Mouse (Mus musculus): ENCODE data around the gene Rbm34.

Rbm34 gene

DNA sequence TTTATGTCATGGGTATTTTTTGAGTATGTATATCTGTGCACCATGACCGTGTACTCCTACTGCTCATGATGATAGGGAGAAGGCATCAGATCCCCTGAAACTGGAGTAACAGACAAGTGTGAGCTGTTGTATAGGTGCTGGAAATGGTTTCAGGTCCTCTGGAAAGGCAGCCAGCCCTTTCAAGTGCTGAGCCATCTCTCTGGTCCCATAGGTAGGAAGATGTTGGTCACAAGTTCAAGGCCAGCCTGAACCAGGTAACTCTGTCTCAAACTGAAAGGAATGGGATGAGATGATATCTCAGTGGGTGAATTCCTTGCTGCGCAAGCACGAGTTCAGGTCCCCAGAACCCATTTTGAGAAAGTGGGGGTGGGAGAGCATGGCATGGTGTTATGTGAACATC is 49.4 kb downstream of the Rbm34 start:
- intact Hi-C loops (cut with DNase I), result loop anchor here (2.0 to 5.0 kb wide), 3 partner anchors 339 to 439 kb away; no protein-coding TSS in a partner anchor

DNA sequence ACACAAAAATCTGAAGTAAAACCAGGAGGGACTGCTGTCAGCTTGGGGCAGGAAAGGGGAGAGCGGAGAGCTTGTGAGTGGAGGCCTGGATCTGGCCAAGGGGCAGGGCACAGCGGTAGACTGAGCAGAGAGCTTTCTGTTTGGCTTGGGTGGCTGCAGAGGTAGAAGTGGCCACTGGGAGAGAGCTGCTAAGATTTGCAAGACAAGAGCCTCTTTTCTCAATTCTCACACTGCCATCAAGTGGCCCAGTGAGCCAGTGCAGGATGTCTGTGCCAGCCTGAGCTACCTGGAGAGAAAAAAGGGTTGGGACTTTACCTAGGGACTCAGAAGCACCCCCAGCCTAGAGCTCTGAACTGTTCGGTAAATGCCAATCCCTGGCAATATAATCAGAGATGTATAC is 50.0 kb downstream of the Rbm34 start:
- intact Hi-C loops (cut with DNase I), result loop anchor here (2.0 to 5.0 kb wide), 3 partner anchors 339 to 439 kb away; no protein-coding TSS in a partner anchor

DNA sequence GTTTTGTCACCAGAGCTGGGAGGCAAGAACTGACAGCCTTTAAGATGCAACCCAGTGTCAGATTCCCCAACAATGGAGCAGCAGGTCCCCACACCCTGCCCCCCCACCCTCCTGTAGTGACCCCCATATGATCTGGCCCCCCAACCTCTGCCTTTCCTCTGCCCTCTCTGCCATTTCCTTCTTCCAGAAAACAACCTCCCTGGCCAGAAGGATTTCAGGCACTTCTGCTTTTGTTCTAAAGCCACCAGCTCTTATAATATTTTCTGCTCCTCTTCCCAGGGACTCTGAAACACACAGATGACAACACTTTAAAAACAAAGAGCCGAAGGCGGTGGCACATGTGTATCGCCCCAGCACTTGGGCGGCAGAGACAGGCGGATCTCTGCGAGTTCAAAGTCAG is 50.5 kb downstream of the Rbm34 start:
- intact Hi-C loops (cut with DNase I), result loop anchor here (2.0 to 5.0 kb wide), 3 partner anchors 338 to 438 kb away; no protein-coding TSS in a partner anchor

DNA sequence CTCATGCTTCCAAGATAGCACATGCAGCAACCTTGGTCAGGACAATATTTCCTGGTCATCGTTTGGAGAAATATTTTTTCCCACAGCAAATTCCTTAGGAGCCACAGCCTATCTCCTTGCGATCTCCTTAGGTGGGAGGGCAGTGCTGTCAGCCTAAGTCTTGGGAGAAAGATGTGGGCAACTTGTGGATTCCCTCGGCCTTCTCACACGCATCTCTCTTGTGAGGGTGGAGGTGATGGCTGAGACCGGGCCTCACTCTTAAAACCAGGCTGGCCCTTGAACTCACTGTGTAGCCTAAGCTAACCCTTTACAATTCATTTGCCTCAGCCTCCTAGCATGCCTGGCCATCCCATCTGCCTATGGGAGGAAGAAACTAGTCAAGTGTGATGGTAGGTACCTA is 51.2 kb downstream of the Rbm34 start:
- intact Hi-C loops (cut with DNase I), result loop anchor here (2.0 to 10.0 kb wide), 6 partner anchors 65 to 437 kb away; partner anchors contain the start of gene Irf2bp2

DNA sequence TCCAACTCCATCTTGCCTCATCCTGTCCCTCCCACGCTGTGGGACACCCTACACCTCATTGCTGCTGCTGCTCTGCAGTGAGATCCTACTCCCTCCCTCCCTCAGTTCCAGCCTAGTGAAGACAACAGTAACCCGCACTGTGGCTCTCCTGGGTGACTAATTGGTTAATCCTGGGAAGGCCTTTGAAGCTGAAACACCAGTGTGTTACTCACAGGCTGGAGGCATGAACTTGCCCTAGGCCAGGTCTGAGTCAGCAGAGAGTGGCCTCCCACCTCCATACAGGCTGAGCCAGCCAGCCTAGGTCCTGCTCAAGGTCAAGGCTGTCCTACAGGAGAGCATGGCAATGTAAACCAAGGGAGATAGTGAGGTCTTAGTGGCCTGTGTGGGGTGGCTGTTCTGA is 51.6 kb downstream of the Rbm34 start:
- intact Hi-C loops (cut with DNase I), result loop anchor here (5.0 to 10.0 kb wide), 3 partner anchors 64 to 327 kb away; partner anchors contain the start of gene Irf2bp2

DNA sequence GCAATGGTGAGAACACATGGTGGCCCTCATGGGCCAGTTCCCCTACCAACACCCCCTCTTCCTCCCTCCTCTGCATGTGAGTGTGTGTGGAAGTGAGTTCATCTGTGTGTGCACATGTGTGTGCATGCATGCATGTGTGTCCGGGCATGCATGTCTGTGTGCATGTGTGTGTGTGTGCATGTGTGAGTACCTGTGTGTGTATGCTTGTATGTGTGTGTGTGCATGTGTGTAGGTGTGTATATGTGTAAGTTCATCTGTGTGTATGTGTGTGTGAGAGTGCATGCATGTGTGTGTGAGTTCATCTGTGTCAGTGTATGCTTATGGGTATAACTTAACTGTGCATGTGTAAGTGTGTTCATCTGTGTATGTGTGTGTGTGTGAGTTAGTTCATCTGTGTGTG is 52.5 kb downstream of the Rbm34 start:
- intact Hi-C loops (cut with DNase I), result loop anchor here (5.0 to 10.0 kb wide), 3 partner anchors 64 to 326 kb away; partner anchors contain the start of gene Irf2bp2

DNA sequence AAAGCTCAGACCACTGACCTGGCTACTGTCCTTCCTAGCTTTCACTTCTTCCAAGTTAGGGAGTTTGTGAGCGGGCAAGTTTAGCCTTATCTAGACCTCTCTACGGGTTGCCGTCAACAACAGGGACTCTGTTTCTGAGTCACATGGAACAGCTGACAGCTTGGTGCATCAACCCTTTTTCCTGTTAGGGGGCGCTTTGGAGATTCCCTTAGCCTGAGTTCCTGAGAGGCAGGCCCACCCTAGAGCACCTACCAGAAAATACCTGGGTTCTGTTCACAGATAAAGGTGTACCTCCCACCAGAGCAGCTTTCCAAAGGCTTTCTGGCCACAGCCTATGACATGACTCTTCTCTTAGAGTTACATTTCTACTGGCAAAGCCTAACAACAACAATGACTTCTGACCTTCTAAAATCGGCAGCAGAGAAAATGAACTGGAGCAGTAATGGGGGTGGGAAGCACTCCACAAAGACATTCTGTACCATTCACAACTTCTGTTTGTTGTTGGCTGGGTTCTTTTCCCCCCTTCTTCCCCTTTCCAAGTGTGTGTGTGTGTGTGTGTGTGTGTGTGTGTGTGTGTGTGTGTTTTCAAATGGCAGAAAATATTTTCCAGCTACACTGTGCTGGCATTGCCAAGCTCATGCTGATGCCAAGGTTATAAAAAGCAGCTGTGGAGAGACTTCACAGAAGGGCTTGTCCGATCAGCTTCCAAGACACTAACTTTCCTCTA is 53.5 kb downstream of the Rbm34 start:
- intact Hi-C loops (cut with DNase I), result loop anchor here (5.0 to 10.0 kb wide), 3 partner anchors 63 to 325 kb away; partner anchors contain the start of gene Irf2bp2

DNA sequence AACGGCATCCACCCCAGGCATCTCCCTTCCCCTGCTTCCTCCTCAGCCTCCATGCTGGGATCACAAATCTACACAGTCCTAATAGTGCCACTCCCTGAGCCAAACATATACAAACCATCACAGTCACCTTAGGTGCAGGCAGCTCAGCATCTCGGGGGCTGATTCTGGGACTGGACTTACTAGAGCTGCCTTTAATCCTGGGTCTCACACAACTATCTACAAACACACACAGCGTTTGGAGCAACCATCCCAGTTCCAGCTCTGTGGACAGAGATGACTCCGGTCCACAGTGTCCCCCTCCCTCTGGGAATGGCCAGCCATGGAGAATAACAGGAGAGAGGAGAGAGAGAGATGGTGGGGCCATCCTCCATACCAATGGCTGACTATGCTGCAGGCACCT is 54.3 kb downstream of the Rbm34 start:
- intact Hi-C loops (cut with DNase I), result loop anchor here (5.0 to 10.0 kb wide), 3 partner anchors 62 to 324 kb away; partner anchors contain the start of gene Irf2bp2

DNA sequence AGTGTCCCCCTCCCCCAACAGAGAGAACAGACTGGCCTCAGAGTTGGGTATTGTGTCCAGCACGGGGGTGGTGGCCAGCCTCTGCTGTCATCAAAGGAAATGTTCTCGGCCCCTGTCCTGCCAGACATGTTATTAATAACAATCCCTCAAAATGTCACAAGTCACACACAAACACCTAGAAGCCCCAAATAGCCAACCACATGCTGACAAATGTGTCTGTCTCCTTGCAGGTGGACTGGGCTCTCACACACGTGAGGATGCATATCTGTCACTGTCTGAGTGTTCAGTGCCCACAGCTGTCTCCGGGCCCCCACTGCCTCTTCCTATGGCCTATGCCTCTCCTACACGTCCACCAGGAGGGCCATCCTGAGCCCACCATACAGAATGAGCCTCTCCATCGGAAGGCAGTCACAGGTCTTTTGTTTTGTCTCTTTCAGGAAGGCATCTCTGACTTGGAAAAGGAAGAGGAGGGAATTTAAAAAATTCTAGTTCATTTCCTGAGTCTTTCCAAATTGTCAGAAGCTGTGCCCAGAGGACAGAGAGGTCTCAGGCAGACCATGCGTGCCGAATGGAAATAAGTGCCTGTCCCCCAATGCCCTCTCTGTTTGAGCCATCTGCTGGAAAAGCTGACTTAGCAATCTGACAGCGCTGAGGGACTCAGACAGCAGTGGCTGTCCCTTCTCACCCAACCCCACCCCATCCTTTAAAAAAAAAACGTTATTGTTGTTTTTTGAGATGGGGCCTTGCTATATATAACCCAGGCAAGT is 56.1 kb downstream of the Rbm34 start:
- intact Hi-C loops (cut with DNase I), result loop anchor here (5.0 to 10.0 kb wide), 3 partner anchors 60 to 322 kb away; partner anchors contain the start of gene Irf2bp2

DNA sequence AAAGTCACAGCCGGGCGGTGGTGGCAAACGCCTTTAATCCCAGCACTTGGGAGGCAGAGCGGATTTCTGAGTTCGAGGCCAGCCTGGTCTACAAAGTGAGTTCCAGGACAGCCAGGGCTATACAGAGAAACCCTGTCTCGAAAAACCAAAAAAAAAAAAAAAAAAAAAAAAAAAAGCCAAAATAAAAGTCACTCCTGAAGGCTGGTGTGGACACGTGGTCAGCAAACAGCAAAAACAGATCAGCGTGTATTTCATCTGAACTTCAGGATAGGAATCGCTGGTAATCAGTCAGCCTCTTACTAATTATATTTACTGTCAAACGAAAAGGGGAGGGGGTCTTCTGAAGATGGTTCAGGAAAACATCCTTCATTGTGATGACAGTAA is 56.8 kb downstream of the Rbm34 start:
- intact Hi-C loops (cut with DNase I), result loop anchor here (10.0 kb wide), 2 partner anchors 59 to 249 kb away; no protein-coding TSS in a partner anchor

DNA sequence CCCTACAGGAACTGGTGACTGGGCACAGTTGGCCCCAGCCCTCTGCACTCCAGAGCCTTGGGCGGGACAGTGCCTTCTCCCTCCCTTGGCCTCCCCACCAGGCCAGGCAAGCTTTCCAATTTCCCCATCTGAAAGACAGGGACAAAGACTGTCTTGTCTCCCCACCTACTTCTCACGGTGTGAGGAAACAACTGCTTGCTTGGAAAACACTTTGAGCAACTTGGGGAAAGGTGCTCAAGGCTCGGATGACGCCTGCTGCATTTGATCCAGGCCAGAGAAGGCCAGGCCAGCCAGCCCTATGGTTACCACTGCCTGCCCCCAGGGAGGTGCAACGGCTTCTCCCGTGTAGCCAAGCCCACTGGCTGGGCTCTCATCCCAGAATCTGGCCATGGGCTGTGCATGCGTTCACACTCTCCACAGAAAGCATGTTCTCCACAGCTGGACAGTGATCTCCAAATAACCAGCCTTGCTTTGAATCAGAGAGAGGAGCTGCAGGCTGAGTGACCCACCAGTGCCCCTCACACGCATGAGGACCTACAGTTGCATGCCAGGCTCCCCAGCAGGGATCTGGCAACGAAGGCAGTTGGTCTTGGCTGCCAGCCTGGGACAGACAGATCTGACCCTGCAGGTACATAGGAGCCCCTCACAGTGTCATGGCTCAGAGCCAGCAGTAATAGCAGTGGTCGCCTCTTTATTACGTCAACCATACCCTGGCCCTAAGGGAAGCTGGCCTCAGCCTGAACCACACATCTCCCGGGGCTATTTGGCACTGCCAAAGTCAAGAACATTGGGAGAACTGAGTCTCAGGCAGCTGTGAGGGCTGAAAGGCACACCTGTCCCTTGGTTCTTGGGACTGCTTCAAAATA is 57.4 kb downstream of the Rbm34 start:
- intact Hi-C loops (cut with DNase I), result loop anchor here (10.0 kb wide), 2 partner anchors 59 to 249 kb away; no protein-coding TSS in a partner anchor

DNA sequence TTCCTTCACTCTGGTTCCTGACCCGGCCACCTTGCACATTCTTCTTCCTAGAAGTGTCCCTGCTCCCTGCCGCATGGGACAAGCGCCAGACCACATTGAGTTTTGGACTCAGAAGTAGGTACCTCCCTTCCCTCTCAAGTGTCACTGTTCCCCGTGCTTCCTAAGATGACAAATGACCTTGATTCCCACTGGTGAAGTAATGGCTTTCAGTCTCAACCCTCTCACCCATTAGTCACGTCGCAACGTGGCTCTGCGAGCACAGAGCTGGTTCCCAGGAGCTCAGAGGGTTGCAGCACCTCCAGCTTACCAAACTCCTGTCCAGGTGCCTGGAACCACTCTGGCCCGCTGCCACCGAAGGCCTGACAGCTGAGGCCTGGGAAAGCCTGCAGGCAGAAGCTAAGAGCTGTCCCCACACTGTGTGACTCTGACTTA is 61.5 kb downstream of the Rbm34 start:
- intact Hi-C loops (cut with DNase I), result no loop called here

DNA sequence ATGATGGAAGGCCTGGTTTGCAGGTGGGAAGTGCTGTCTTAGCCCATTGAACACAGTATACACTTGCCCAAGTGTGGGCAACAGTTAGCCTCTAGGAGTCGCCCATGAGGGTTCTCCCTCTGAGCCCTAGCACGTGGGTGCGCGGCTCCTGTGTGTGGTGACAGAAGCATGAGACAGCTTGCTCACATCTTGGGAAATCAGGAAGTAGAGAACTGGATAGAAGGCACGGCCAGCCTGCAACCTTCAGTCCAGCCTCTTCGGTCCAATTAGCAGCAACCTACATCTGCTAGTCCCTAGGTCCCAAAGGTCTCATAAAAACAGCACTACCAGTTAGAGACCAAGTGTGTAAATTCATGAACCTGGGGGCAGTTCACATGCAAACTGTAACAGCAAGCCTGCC is 62.1 kb downstream of the Rbm34 start:
- intact Hi-C loops (cut with DNase I), result no loop called here

DNA sequence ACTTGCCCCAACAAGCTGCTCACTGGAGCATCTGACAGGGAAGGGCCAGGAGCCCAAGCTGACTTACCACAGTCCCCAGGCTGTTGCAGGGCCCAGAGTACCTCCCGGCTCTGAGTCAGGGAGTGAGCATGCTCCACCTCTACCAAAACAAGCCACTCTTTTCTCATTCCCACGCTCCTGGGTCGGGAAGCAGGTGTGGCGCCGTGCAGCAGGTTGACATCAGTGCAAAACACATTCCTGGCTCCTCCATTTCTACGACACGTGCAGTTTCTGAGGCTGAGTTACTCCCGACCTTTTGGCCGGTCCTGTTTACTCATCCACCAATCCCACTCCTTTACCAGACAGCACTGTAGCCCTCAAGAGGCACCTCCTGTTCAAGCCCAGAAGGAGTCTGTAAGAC is 62.9 kb downstream of the Rbm34 start:
- intact Hi-C loops (cut with DNase I), result no loop called here

DNA sequence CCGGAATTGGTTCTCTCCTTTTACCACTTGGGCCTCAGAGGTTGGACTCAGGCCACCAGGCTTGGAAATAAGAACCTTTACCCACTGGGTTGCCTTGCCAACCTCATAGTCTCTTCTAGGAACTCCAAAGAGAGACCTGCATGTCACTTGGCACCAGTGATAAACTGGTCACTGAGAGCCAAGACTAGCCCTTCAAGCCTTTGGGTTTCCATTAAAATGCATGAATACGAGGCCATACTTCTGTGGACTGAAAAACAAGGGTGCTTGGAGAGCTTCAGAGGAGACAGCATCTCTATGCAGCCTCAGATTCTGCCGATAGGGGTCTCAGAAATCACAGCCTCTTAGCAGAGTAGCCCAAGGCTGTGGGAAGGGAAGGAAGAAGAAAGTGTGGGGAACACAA is 63.5 kb downstream of the Rbm34 start:
- intact Hi-C loops (cut with DNase I), result no loop called here

DNA sequence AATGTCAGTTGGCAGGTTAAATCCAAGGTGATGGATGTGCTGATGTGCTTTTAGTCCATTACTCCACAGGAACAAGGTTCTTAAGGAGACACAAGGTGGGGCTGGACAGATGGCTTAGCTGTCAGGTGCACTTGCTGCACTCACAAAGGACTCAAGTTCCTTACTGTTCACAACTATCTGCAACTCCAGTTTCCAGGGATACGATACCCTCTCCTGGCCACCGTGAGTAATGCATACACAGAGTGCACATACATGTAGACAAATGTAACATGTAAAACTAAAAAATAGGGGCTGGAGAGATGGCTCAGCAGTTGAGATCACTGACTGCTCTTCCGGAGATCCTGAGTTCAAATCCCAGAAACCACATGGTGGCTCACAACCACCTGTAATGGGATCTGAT is 65.5 kb downstream of the Rbm34 start:
- intact Hi-C loops (cut with DNase I), result no loop called here

DNA sequence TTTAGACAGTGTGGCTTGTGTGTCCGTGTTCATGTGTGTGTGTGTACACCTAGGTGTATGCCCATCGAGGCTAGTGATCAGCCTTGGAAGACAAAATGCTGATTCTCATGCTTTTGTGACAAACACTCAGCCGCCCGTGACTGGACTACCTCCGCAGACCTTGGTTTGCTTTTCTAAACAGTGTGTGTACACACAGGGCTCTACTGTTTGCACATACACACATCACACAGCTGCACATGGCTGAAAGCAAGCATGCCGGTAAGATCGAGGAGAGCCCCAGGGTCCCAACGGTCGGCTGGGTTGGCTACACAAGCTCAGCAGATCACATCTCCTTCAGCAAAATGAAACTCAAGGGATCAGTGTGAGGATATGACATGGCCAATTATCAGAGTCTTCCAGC is 66.9 kb downstream of the Rbm34 start:
- intact Hi-C loops (cut with DNase I), result no loop called here

DNA sequence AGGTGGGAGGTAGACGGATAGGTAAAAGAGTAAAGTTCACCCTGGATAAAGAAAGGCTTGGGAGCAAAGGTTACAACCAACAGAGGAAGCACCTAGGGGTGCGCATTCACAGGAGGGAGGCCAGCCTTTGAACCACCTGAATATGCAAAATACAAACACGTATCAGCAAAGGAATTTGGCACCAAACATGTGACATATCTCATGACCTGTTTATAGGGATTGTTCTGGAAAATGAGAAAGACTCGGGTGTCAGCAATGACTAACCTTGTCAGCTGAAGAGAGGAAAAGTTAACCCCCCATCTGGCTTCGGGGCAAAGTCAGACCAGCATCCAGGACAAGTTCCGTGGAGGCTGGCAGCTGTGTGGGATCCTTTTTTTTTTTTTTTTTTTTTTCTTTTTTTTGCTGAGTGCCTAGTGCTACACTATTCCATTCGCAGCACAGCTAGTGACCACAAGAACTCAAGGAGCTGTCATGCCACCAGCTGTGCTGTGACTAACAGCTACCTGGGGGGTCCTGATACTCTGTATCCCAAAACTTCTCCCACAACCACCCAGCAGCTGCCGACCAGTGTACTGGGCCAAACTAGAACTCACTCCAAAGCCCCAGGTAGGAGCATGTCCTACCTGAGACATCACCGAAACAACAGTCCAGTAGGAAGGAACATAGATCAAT is 67.5 kb downstream of the Rbm34 start:
- intact Hi-C loops (cut with DNase I), result no loop called here

DNA sequence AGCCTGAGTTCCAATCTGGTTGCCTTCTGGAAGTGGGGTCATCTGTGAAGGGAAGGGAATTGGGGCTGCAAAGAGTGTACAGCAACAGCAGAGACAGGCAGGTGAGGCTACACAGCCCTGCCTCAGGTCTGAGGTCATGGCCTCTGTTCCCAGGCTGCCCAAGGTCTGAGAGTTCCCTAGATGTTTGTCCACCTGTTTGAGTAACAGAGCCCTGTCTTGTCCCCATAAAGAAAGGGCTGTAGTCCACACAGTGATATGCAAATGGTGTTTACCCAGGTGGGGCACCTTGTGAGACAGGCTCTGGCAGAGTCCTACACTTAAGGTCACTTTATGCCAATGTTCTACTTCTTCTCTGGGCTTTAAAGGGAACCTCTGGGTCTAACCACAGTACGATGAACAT is 69.3 kb downstream of the Rbm34 start:
- intact Hi-C loops (cut with DNase I), result no loop called here

DNA sequence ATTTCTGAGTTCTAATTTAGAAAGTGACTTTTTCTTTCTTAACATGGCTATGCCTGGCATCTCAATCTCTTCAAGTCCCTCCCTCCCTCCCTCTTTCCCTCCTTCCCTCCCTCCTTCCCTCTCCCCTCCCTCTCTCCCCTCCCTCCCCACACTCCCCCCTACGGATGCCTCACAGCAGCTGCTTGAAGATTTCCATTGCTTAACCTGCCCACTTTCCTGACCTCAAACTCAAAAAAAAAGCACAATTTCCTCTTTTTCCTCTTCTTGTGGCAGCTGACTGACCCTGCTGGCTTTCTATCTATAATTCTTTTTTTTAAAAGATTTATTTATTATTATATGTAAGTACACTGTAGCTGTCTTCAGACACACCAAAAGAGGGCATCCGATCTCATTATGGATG is 69.8 kb downstream of the Rbm34 start:
- intact Hi-C loops (cut with DNase I), result no loop called here
